Mouse (Mus musculus): ENCODE results near the gene Rab3a. TPM values are rescaled to one million over a fixed set of nuclear protein-coding genes. Genes with fewer than 3 reads are reported as not detected.

Gene Rab3a
- total and polyA plus RNA-seq, 3 experiments: 46.5 to 89.1 (median 48.0) TPM

DNA sequence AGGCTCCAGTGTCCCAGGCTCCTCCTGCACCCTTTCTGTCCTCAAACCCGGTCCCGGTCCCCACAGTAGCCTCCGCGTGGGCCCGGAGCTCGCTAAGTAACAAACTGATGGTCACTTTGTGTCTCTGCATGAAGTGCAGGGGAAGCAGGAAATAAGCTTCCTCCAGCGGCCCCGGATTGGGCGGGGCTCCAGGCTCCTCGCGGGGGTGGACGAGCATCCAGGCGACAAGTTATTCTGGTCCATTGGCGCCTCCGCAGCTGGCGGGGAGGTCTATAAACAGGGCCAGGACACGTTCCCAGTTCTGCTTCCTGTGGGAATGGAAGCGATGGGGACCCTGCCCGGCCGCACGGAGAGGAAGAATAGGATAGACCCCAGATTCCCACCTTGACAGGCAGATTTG is 1.3 kb upstream of the Rab3a start:
- Histone ChIP-seq H3K4me3 (peak overlapping the region; percentile 37), H3K9ac (ENCODE audit: low read depth, low read length) (peak overlapping the region; percentile 68), H3K4me1 (ENCODE audit: control insufficient read depth, insufficient read depth, low read length) (peaks cover 21% of the 10 kb centered on the region), H3K36me3 (ENCODE audit: control insufficient read depth, insufficient read depth, low read length) (peaks cover 3% of the 10 kb centered on the region; the same call in 1 of the 2 replicates), H3K27me3 (ENCODE audit: control insufficient read depth, insufficient read depth, low read length) (no peaks in the 10 kb centered on the region), H3K27ac (peak overlapping the region; percentile 92), H3K79me2 (replicated peaks; ENCODE audit: control insufficient read depth, insufficient read depth, low read length) (no peaks in the 10 kb centered on the region)
- TF ChIP-seq CTCF (IDR thresholded peaks at IDR 0.05): no peak
- peak; percentile 91 for TF ChIP-seq POLR2A (IDR thresholded peaks at IDR 0.05; ENCODE audit: insufficient read depth, low read depth, low read length)
- peak; percentile 69; the same call in 1 of the 2 replicates for TF ChIP-seq EP300 (IDR thresholded peaks at IDR 0.05; ENCODE audit: insufficient read depth, low read depth, low read length)
- DNase-seq: peak; percentile 93 to 94
- intact Hi-C loops (cut with DNase I): loop anchor here (5.0 kb wide), 1 partner anchor 51 kb away; the partner anchor contains the start of gene Iqcn
- 6% methylated on average over 21 of the region's 21 CpGs for WGBS

DNA sequence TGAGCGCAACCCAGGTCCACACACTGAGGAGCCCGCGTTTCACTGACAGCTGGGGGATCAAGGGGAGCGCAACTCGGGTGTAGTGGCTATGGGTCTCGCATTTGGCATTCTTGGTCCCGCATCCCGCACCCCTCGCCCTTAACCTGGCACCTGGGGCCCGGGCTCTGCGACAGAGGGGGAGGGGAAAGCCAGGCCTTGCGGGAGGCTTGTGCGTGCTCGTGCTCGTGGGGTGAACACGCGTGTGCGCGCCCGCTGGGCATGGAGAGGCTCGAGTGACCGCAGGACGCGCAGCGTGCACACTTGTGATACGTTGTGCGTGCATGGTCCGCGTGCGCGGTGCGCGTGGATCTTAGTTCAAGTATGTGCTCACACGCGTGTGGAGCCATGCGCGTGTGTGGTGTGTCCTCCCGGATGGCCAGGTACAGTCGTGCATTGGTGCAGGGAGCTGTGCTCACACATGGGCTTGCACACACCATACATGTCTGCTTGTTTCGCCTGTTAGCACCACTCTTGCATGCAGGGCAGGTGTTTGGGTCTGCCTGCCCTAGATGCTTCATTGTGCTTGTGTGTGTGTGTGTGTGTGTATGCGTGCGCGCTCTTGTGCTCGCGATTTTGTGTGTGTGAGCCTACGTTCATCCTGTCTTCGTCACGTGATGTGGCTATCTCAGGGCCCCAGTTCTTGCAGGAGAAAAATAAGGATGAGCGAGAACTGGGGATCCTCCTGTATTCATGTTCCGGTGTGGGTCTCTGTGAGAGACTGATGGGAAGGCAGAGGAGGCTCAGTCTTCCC is 587 bp downstream of the Rab3a start:
- intact Hi-C loops (cut with DNase I): loop anchor here (5.0 kb wide), 1 partner anchor 53 kb away; the partner anchor contains the start of gene Iqcn
- Histone ChIP-seq H3K36me3 (ENCODE audit: control insufficient read depth, insufficient read depth, low read length) (peaks cover 3% of the 10 kb centered on the region; the same call in 1 of the 2 replicates), H3K79me2 (replicated peaks; ENCODE audit: control insufficient read depth, insufficient read depth, low read length) (no peaks in the 10 kb centered on the region), H3K27ac (peak overlapping the region; percentile 81), H3K4me1 (ENCODE audit: control insufficient read depth, insufficient read depth, low read length) (peaks cover 29% of the 10 kb centered on the region), H3K4me3 (peak overlapping the region; percentile 64), H3K9ac (ENCODE audit: low read depth, low read length) (peak overlapping the region; percentile 79), H3K27me3 (ENCODE audit: control insufficient read depth, insufficient read depth, low read length) (no peaks in the 10 kb centered on the region)
- DNase-seq: peak in 1 of 2 experiments; percentile 66
- TF ChIP-seq POLR2A (IDR thresholded peaks at IDR 0.05; ENCODE audit: insufficient read depth, low read depth, low read length) (0 out of 2 replicates have a peak, but pooled peaks have one; percentile 5), CTCF (IDR thresholded peaks at IDR 0.05) (no peak), EP300 (IDR thresholded peaks at IDR 0.05; ENCODE audit: insufficient read depth, low read depth, low read length) (no peak)
- 8% methylated on average over 50 of the region's 50 CpGs for WGBS

- no peak overlapping the region for H3K27ac ChIP-seq
- H3K79me2 ChIP-seq (replicated peaks; ENCODE audit: control insufficient read depth, insufficient read depth, low read length): no peaks in the 10 kb centered on the region
- peak overlapping the region; percentile 2; the same call in 1 of the 2 replicates for H3K9ac ChIP-seq (ENCODE audit: low read depth, low read length)
- H3K27me3 ChIP-seq (ENCODE audit: control insufficient read depth, insufficient read depth, low read length): no peaks in the 10 kb centered on the region
- H3K36me3 ChIP-seq (ENCODE audit: control insufficient read depth, insufficient read depth, low read length): peaks cover 3% of the 10 kb centered on the region; the same call in 1 of the 2 replicates
- no peak for TF ChIP-seq CTCF (IDR thresholded peaks at IDR 0.05)
- no peak for TF ChIP-seq POLR2A (IDR thresholded peaks at IDR 0.05; ENCODE audit: insufficient read depth, low read depth, low read length)
- TF ChIP-seq EP300 (IDR thresholded peaks at IDR 0.05; ENCODE audit: insufficient read depth, low read depth, low read length): no peak
- H3K4me1 ChIP-seq (ENCODE audit: control insufficient read depth, insufficient read depth, low read length): peaks cover 29% of the 10 kb centered on the region
- WGBS: 74% methylated on average over 24 of the region's 24 CpGs
- intact Hi-C loops (cut with DNase I): no loop called here
- H3K4me3 ChIP-seq: no peak overlapping the region; the same call in 1 of the 2 replicates
- DNase-seq: peak in 1 of 2 experiments; percentile 30
These were observed 1.4 kb downstream of the Rab3a start for GRCm38 (mm10) chr8:70755661-70756475.

GRCm38 (mm10) chr8:70756476-70757040 is 2.1 kb downstream of the Rab3a start:
- no peaks in the 10 kb centered on the region for H3K27me3 ChIP-seq (ENCODE audit: control insufficient read depth, insufficient read depth, low read length)
- 89% methylated on average over 6 of the region's 6 CpGs for WGBS
- DNase-seq: peak in 1 of 2 experiments; percentile 19
- peaks cover 3% of the 10 kb centered on the region; the same call in 1 of the 2 replicates for H3K36me3 ChIP-seq (ENCODE audit: control insufficient read depth, insufficient read depth, low read length)
- no peak overlapping the region for H3K9ac ChIP-seq (ENCODE audit: low read depth, low read length)
- H3K27ac ChIP-seq: no peak overlapping the region
- TF ChIP-seq CTCF (IDR thresholded peaks at IDR 0.05) (no peak), EP300 (IDR thresholded peaks at IDR 0.05; ENCODE audit: insufficient read depth, low read depth, low read length) (no peak)
- no peak overlapping the region for H3K4me3 ChIP-seq
- H3K79me2 ChIP-seq (replicated peaks; ENCODE audit: control insufficient read depth, insufficient read depth, low read length): no peaks in the 10 kb centered on the region
- peaks cover 30% of the 10 kb centered on the region for H3K4me1 ChIP-seq (ENCODE audit: control insufficient read depth, insufficient read depth, low read length)
- intact Hi-C loops (cut with DNase I): no loop called here

DNA sequence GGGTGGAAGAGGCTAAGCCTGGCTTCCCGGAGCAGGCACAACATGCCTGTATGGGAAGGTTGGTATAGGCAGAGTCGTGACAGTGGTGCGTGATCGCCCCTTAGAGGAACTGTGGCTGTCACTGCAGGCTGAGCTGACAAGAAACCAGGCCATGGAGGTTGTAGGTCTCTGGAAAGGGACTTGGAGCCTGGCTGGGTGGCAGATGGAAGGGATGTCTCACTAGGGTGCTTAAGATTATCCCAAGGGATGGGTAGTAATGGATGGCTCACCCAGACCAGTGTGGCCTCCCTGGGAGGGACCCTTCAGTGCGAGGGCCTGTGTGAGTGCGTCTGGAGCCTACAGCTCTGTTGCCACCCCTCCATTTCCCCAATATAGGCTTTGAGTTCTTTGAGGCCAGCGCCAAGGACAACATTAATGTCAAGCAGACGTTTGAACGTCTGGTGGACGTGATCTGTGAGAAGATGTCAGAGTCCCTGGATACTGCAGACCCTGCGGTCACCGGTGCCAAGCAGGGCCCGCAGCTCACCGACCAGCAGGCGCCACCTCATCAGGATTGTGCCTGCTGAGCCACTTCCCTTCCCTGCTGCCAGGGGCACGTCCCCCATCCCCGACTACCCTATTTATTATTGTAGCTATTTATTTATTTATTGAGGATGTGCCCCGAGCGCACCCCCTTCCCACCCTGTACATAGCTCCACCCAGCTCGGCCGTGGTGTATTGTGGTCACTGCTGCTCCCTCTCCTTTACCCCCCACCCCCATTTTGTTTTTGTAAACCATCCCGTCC is 3.2 kb downstream of the Rab3a start:
- DNase-seq: peak in 1 of 2 experiments; percentile 30
- Histone ChIP-seq H3K79me2 (replicated peaks; ENCODE audit: control insufficient read depth, insufficient read depth, low read length) (no peaks in the 10 kb centered on the region), H3K27me3 (ENCODE audit: control insufficient read depth, insufficient read depth, low read length) (no peaks in the 10 kb centered on the region), H3K36me3 (ENCODE audit: control insufficient read depth, insufficient read depth, low read length) (peaks cover 3% of the 10 kb centered on the region; the same call in 1 of the 2 replicates), H3K4me1 (ENCODE audit: control insufficient read depth, insufficient read depth, low read length) (peaks cover 29% of the 10 kb centered on the region), H3K4me3 (no peak overlapping the region), H3K9ac (ENCODE audit: low read depth, low read length) (no peak overlapping the region), H3K27ac (no peak overlapping the region)
- TF ChIP-seq CTCF (IDR thresholded peaks at IDR 0.05) (peak; percentile 56), EP300 (IDR thresholded peaks at IDR 0.05; ENCODE audit: insufficient read depth, low read depth, low read length) (no peak)
- 72% methylated on average over 22 of the region's 22 CpGs for WGBS
- intact Hi-C loops (cut with DNase I): no loop called here
